Mouse (Mus musculus) lung, postnatal 36 days (tissue): Measurements from ENCODE around the gene Prkcb.

ENCODE experiments used
- DNase-seq: peaks from one replicate; pipeline ENCODE4 v3.0.0; 2022; ENCODE audit warnings: mixed read lengths

The Prkcb gene

DNA sequence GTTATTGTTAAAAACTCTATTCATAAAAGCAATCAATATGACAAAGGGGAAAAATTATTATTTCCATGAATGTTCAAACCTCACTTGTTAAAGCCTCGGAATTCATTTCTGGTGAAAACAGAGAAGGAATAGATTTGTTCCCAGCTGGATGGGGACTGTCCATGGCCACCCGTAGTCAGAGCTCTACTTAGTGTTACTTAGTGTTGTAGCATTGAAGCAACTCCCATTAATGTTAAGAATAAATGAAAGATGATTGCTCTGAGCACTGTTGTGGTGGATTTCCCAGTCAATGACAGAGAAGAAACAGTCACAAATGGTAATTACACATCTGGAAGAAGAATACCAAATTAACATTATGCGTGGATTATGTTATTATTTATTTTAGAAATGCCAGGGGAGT is 89.4 kb downstream of the Prkcb start:
- DNase-seq, result no peak

- DNase-seq, result no peak
Observed at GRCm38 (mm10) chr7:122378473-122378872, 89.9 kb downstream of the Prkcb start.

GRCm38 (mm10) chr7:122379292-122379691 is 90.7 kb downstream of the Prkcb start:
- no peak for DNase-seq

GRCm38 (mm10) chr7:122380336-122381130 is 92.0 kb downstream of the Prkcb start:
- no peak for DNase-seq

- no peak for DNase-seq
Observed at GRCm38 (mm10) chr7:122381560-122381959, 93.0 kb downstream of the Prkcb start.

- no peak for DNase-seq
Observed at GRCm38 (mm10) chr7:122383260-122383659, 94.7 kb downstream of the Prkcb start.

GRCm38 (mm10) chr7:122384891-122385290 is 96.3 kb downstream of the Prkcb start:
- DNase-seq, result no peak

- no peak for DNase-seq
Observed at GRCm38 (mm10) chr7:122386567-122386966, 98.0 kb downstream of the Prkcb start.

- DNase-seq, result no peak
Observed at GRCm38 (mm10) chr7:122387896-122388295, 99.3 kb downstream of the Prkcb start.

DNA sequence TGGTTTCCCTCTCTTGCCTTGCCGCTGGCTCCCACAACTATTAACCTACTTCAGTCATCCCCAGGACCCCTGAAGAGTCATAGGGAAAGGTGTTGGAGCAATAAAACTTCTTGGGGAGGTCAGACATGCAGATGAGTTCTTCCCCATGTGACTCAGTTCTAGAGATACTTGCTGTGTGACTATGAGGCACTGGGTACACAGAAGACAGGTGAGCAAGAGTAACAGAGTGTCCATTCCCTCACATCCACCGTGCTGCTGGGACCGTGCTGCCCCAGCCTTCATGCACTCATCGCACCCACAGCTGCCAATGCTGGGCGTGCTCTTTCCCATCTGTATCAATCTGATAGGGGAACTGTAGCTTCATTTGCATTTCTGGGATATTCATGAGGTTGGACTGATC is 100.3 kb downstream of the Prkcb start:
- no peak for DNase-seq

DNA sequence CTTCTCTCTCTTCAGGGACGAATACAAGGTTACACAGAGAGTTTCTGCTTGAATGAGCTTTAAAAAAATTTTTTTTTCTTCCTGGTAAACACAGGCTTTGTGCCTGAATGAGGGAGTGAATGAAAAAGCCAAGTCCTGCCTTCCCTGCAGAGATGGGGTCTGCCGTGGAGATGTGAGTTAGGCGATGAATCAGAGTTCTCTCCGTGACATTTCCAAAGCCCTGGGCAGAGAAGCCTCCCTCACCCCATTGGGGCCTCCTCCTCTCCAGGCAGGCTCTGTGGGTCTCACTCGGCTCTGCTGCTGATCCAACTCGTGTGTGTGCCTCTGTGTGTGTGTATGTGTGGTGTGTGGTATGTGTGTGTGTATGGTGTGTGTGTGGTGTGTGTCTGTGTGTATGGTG is 101.1 kb downstream of the Prkcb start:
- DNase-seq, result no peak

DNA sequence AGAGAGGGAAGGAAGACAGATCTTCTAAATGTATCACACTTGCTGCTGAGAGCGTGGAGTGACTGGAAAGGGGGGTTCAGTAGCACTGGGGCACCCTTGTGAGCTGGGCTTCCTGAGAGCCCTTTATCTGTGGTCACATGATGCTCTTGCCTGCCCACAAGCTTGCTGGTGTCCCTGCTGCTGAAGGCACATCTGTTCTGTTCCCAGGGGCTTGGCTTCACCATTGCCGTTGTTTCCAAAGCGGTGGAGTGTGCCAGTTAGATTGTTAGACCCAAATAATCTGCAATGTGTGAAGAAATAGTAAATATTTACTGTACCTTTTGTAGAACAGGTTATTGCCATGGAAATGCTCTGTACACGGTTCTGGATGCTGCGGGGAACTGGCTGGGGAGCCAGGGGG is 101.6 kb downstream of the Prkcb start:
- peak; percentile 10 for DNase-seq

DNA sequence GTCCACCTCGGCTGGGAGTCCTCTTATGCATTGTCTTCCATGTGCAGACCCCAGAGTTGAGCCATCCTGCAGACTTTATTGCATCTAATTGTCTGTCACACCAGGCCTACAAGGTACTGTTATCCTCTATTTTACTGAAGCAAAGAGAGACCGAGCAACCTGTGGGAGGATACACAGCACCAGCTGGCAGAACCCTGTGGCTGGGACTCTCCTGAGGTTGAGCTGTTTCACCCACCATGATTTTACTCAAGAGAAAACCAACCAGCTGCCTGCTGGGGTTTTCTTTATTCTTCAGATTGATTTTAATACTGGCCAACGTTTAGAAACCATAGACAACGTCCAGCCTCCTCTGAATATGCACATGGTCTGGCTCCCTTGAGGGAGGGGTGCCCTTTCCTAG is 102.1 kb downstream of the Prkcb start:
- DNase-seq, result no peak

DNA sequence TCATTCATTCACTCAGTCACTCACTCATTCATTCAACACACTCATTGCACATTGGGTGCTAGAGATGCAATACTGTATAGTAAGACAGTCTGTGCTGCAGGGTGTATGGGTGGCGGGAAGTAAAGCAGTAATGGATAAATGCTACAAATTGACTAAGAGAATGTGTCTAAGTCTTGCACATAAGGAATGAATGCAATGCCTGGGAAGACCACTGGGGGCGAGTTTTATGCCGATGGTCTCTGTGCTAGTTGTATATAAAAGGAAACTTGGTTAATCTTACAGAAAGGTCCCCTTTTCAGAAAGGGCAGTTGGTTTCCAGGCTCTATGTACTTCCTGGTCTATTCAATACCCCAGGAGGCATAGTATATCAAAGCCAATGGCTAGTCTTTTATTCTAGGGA is 102.8 kb downstream of the Prkcb start:
- DNase-seq, result no peak

GRCm38 (mm10) chr7:122393964-122394363 is 105.4 kb downstream of the Prkcb start:
- peak; percentile 18 for DNase-seq

- no peak for DNase-seq
Observed at GRCm38 (mm10) chr7:122395159-122395975, 106.8 kb downstream of the Prkcb start.

GRCm38 (mm10) chr7:122395976-122396315 is 107.4 kb downstream of the Prkcb start:
- DNase-seq, result no peak

DNA sequence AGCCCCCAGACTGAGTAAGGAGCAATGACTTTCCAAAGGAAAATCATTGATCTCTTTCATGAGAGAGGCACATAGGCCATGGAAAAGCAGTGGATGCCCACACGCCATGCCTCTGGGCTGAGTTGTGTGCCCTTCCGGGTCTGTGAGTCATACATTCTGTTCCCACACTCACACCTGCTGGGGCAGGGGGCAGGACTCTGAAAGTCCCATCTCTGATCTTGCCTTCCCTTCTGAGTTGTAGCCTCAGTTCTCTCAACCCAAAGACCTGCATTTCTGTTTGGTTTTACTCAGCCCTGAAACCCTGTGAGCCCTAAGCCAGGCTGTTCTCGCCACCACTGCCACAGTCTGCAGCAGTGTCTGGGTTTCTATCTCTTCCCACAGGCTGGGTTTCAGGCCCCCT is 109.1 kb downstream of the Prkcb start:
- DNase-seq, result no peak

DNA sequence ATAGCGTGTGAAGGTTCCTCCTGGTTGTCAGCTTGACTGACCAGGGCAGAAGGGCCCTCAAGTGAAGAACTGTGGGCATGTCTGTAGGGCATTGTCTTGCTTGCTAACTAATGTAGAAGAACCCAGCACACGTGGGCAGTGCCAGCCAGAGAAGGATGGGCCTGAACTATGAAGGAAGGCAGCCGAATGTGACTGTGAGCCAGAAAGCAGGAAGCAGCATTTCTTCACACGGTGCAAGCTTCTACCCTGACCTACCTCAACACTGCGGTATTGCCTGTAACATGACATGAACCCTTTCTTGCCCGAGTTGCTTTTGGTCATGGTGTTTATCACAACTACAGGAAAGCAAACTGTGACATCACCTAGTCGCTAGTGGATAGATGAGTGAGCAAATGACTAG is 113.5 kb downstream of the Prkcb start:
- peak; percentile 30 for DNase-seq

GRCm38 (mm10) chr7:122403343-122403742 is 114.8 kb downstream of the Prkcb start:
- DNase-seq, result no peak

DNA sequence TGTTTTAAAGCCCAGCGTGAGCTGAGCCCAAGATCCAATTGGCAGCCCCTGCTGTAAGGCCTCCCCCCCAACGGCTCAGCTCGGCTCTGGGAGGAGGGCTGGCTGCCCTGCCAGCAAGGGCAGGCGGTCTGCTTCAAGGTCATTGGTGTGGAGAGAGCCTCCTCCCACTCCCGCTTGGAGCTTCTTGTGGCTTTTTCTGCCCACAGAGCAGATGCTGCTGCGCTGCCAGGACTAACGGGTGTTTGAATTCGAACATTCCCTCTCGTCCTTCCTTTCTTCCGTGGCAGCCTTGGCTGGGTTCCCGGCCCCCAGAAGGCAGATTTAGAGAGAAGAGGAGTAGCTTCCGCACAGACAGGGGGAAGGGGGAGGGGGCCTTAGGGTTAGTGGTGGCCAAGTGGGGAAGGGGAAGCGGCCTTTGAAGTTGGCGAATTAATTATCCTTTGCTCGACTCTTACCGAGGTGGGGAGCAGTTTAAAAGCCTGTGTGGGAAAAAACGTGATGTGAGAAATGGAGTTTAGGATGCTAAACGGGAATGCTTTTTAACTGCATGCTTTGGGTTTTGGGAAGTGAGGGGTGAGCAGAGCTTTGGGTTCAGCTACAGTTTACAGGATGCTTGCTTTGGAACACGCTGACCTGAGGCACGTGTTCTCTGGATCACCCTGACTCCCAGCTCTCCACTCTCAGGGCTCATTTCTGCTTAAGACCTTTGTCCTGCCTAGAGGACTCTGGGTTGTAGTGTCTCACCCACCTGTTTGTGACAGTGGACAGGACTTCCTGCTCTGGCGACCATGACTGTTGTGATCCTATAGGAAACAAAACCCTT is 116.2 kb downstream of the Prkcb start:
- peak; percentile 11 for DNase-seq

GRCm38 (mm10) chr7:122406625-122407024 is 118.1 kb downstream of the Prkcb start:
- no peak for DNase-seq

GRCm38 (mm10) chr7:122409945-122410344 is 121.4 kb downstream of the Prkcb start:
- DNase-seq, result no peak
